Mouse (Mus musculus) thymus, postnatal 0 days (tissue): ENCODE data around the gene Cox10. TPM values are rescaled to one million over a fixed set of nuclear protein-coding genes. Genes with fewer than 3 reads are reported as not detected.
A peak's percentile ranks its signal among the peaks of the same experiment; 100 is the strongest.

Source experiments
- DNase-seq: peaks from one replicate; pipeline ENCODE4 v3.0.0-alpha.2; 2015; ENCODE audit warnings: low spot score
- polyA plus RNA-seq: library from polyadenylated mRNA; unstranded; fragments of >200 nt; fragmentation: Nextera tagmentation; extraction: Ambion mirVana; gene quantifications from 2 replicates; pipeline ENCODE4 v1.2.1, GENCODE M21; 2015

Gene Cox10
- polyA plus RNA-seq, 1 experiment from 2014 or later: 23.8 TPM

DNA sequence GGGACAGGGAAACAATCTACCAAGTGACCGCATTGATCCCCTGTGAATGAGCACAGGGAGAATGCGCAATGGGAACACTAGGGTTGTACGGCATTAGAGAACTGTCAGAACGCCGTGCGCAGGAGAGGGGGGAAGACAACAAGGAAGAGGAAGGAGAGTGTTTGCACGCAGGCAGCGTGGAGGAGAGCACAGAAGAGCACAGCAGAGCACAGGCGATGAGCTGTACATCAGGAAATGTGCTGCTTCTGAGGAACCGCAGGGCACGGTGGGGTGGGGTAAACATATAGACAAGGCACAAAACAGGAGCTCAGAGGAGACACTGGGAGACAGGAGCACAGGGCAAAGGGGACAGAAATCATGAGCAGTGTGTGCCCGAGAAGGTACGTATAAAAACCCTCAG is 31.8 kb downstream of the Cox10 start:
- peak; percentile 38 for DNase-seq

GRCm38 (mm10) chr11:64045041-64045440 is 34.2 kb downstream of the Cox10 start:
- DNase-seq: no peak

DNA sequence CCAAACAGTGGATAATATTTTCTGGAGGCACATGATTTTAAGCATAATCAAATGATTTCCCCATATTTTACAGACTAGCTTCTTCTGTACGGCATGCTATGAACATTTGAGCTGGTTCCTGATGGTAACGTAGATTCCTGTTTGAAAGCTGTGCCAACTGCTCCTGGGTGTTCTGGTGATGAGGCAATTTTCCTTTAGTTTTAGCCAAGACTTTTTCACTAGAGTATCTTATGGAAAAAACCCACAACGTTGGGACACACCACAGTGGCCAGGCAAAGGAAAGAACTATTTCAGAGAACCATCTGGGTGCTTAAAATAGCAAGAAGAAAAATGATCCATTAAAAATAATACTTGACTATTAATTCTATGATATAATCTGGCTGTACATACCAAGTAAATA is 35.2 kb downstream of the Cox10 start:
- no peak for DNase-seq

GRCm38 (mm10) chr11:64041281-64041680 is 38.0 kb downstream of the Cox10 start:
- DNase-seq: no peak

DNA sequence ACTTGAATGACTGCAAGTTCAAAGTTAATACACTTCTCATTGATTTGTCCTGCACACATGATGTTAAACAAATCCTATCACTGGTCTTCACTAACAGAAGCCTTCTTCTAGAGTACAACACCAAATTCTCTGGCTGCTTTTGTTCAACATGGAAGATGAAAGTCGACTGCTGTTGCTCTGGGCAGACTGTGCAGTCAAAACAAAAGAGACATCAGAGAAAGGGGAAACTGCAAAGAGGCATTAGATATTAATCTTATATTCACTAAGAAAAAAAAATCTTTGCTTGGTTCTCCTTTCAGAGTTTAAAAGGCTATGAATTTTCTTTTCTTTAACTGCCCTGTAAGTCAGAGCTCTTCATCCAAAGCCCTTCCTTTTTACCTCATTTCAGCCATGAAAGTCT is 39.7 kb downstream of the Cox10 start:
- no peak for DNase-seq

DNA sequence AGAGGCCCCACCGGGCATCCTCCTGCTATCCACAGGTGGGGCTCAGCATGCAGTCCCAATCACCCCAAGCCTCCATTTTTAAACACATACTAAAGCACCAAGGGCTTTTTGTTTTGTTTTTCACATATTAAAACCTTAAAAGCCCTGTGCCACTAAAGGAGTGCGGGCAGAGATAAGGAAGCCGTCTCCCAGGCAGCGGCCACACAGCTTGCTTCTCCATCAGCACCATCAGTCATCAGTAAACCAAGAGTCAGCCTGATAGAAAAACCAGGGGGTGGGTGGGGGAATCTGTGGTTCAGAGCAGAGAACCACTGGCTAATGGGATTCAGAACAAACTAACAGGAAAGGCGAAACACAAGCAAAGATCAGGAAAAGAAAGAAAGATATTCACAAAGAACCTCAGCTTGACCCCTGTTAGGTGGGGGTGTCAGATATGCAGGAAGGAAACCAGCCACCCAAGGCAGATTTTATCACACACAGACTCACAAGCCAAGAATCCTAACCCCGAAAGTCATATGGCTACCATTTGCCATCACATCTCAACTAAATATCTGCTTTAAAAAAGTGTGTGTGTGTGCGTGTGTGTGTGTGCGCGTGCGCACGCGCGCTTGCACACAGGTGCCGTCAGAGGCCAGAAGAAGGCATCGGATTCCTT is 41.7 kb downstream of the Cox10 start:
- DNase-seq: no peak

DNA sequence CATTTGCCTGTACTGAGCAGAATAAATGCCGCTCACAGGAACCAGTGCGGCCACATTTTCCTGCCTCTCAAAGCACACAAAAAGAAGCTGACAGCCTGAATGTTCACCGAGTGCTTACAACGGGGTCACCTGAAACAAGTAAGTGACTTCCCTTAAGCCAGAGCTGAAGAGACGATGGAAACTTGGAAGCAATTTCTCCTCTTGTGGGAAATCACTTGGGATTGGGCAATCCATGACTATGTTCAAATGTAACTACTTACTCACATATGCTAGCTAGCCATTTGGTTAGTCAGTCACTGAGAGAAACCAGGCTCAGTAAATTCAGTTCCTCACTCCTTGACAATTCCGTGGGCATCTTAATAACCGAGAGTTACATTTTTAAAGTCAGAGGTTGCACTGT is 43.0 kb downstream of the Cox10 start:
- DNase-seq: no peak

- DNase-seq: no peak
These were observed 43.6 kb downstream of the Cox10 start for GRCm38 (mm10) chr11:64035709-64036108.

GRCm38 (mm10) chr11:64034686-64035085 is 44.6 kb downstream of the Cox10 start:
- DNase-seq: no peak

DNA sequence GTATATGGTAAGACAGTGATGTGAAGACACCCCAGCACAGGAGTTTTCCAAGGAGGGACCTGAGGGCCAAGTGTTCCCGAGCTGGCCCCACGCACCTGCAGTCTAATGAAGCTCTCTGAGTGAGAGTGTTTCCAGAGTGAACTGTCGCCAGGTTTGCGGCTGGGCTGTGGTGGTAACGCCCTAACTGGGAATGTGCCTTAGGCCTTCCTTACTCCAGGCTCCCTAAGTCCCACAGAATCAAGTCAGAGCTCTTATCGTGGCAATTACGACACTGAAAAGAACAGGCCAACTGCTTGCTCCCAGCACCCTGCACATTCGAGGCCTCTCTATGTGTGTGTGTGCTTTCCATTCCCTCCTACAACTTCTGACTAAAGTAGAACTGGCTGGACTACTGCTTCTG is 51.8 kb downstream of the Cox10 start:
- no peak for DNase-seq

- DNase-seq: no peak
These were observed 53.4 kb downstream of the Cox10 start for GRCm38 (mm10) chr11:64025843-64026242.

- no peak for DNase-seq
These were observed 54.7 kb downstream of the Cox10 start for GRCm38 (mm10) chr11:64024575-64024974.

DNA sequence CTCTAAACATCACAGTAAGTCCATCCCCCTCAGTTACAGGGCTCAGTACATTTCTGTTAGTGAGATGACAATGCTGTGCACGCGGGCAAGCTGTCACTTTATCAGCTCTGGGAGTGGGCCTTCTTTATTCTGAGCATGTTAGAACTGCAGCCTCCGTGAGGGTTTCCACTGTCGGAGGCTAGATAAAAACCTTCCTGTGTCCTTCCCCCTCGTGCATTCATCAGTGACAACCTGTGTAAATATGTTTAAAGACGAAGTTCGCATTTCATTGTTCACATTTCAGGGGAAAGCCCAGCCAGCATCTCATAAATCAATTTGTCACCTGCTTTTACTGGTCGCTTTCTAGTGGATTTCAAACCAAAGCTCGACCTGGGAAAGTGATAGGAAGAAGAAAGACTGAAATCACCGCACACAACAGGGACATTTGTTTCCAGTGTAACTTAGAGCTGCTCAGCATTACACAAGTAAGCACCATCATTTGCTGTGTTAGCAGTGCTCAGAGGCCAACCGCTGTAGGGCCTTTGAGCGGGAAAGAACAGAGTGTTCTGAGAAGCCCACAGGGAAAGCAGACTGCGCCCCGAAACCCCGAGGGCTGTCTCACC is 55.8 kb downstream of the Cox10 start:
- DNase-seq: no peak

GRCm38 (mm10) chr11:64022403-64023047 is 56.7 kb downstream of the Cox10 start:
- no peak for DNase-seq

- DNase-seq: no peak
These were observed 60.0 kb downstream of the Cox10 start for GRCm38 (mm10) chr11:64019235-64019634.

- no peak for DNase-seq
These were observed 61.1 kb downstream of the Cox10 start for GRCm38 (mm10) chr11:64018165-64018564.

DNA sequence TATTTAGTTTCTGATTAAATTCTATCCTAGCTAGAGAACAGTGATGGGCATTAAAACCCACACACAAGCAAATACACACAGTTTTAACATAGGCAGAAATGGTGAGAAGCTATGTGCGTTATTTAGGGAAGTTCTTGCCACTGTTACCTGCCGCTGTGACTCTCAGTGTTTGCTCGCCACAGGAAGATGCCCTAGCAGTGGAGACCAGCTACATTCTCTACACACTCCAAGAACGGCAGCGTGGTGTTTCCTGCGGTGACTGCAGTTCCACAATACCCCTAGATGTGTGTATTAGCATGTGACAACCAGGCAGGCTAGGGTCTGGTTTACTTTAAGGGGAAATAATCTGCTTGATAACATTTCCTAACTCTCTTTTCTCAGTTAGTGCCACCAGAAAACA is 64.0 kb downstream of the Cox10 start:
- DNase-seq: no peak

DNA sequence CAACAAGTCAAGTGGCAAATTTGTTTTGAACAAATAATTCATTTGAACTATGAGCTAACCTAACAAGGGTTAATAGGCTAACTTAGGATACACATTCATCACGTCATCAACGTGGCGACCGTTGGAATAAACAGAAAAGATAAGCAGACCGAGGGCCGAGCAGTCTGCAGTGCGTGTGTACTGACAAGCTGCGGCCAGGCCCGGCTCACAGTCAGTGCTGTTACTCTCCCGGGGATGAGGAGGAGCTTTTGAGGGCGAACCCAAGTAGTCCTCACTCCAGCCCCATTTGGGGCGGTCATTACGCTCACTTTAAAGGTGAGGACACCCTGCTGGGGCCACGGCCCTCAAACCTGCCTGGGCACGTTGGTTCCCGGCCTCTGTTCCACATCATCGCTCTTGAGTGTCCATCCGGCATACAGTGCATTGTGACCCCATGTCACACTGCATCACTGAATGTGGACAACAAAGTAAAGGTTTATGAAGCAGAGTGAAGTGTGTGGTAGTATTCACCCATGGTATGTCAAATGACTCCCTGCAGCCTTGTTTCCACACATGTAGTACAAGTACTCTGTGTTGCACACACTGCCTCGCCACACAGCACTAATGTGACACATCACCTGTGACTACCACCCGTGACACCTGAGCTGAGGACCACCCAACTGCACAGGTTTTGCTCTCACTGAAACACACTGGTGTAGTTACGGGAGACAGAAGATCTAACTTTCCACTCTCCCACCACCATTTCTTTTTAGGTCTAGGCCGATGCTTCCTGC is 68.4 kb downstream of the Cox10 start:
- DNase-seq: no peak

- no peak for DNase-seq
These were observed 75.1 kb downstream of the Cox10 start for GRCm38 (mm10) chr11:64004152-64004551.

- DNase-seq: no peak
These were observed 75.8 kb downstream of the Cox10 start for GRCm38 (mm10) chr11:64003484-64003883.

DNA sequence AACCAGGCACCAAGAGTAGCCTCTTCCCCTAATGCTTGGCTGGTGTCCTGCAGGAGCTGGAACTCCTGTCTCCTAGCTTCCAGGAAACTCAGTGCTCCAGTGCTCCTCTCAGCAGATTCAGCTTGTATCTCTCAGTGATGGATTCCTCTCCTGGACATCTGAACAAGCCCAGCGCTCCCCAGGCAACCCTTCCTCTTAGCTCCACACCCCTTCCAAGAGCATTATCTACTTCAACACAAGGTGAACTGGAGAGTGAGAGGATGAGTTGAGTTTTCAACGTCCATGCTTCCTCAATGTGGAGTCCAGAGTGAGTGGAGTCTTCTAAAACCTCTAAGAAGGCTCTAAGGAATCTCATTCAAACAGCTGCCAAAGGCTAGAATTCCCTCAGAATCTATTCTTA is 76.6 kb downstream of the Cox10 start:
- DNase-seq: no peak

DNA sequence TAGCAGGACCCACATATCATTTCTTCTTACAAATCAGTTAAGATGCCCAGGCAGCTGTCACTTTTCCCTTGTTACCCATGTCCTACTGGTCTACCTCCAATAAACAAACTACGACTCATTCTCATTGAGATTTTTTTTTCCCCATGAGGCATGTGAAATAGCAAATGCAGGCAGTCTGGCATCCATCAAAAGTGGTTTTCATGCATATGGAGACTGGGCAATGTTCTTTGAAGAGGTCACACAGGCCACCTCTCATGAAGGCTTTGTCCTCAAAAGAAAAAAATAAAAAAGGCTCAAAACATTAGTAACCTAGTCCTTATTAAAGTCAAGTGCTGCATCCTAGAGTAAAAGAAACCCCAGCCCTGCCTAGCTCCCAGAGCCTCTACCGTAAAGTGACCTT is 78.2 kb downstream of the Cox10 start:
- DNase-seq: no peak
